Mouse (Mus musculus) liver, adult (tissue): ENCODE data around the gene Gm9903.

Experiments used
- GATA4 ChIP-seq: IDR thresholded peaks from 2 replicates; pipeline ENCODE4 v1.6.1; 2014; ENCODE audit warnings: mild to moderate bottlenecking, low read length; ENCODE audit not compliant: insufficient replicate concordance

The Gm9903 gene

DNA sequence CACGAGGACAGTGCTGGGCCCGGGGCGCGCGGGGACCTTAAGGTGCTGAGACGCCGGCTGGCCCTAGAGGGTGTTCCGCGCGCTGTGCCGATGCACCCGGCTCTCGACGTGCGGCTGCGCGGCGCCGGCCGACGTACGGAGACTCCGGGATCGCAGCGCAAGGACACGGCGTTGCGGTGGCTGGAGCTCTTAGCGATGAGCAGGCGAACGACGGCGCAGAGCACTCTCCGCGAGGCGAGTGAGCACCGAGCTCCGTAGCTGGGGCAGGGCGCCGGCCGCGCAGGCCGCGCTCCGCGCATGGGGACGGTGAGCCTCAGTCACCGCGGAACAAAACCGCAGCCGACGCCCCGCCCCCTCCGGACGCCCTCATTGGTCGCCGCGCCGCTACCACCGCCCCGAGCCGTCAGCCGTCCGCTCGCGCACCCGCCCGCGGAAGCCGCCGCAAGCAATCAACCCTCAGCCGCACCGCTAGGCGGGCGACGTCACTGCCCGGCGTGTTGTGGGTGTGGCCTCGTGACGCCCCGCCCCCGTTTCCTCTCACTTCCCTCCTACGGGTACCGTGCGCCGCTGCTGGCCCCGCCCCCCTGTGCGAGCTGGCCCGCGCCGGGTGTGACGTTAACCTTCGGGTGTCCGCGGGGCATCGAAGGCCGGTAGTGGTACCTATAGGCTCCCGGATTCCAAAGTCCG lies at the start of gene Gm9903, which contains the start of gene Fam53a:
Gene Gm9903, plus strand, starts transcription at position 625 of the 687 bp plus-strand sequence.
Gene Fam53a, minus strand, starts transcription at position 335 of the 687 bp plus-strand sequence.
- no peak; the same call in 1 of the 2 replicates for TF ChIP-seq GATA4

- peak; percentile 71; the same call in 1 of the 2 replicates for TF ChIP-seq GATA4
Observed at GRCm38 (mm10) chr5:33580336-33580735, 49.4 kb upstream of the Gm9903 start.

DNA sequence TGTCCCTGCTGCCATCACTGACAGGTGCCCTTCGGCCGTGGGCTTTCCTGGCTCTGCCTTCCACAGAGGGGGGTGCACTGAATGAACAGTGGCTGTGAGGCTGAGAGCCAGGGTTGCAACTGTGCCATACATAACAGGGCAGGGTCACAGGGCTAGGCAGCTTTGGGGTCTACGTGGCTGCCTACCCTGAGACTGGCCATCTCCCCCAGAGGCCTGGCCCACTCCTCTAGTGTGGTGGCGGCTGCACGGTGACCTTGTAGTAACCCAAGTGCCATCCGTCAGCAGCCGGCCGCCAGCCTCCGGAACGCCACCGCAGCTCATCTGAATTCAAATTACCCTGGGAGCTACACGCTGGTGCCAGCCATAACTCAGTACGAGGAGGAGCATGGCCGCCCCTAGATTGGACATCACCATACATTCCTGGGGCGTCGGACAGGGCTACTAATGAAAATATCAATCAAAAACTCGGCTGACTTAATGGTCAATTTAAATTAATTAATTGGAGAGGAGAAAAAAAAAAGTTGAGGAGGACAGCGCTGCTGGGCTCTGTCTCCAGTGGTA lies 42.1 kb upstream of the Gm9903 start:
- TF ChIP-seq GATA4 = no peak

GRCm38 (mm10) chr5:33588066-33588465 lies 41.7 kb upstream of the Gm9903 start:
- no peak for TF ChIP-seq GATA4

GRCm38 (mm10) chr5:33589221-33589888 lies 40.4 kb upstream of the Gm9903 start:
- TF ChIP-seq GATA4 = no peak

DNA sequence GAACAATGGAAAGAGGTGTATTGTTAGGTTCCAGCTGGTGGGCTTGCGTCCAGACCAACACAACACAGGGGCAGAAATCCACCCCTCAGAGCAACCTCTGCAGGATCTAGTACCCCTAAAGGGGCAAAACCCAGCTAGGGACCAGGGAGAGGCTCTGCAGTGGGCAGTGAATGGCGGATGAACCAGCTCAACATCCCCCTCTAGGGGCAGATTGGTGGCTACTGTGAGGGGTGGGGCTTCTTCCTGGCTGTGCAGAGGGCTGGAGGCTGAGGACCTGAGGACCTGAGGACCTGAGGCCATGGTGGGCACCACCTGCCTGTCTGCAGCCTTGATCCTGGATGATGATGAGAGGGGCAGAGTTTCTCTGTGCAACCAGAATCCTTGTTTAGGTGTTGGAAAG lies 36.1 kb upstream of the Gm9903 start:
- no peak for TF ChIP-seq GATA4

DNA sequence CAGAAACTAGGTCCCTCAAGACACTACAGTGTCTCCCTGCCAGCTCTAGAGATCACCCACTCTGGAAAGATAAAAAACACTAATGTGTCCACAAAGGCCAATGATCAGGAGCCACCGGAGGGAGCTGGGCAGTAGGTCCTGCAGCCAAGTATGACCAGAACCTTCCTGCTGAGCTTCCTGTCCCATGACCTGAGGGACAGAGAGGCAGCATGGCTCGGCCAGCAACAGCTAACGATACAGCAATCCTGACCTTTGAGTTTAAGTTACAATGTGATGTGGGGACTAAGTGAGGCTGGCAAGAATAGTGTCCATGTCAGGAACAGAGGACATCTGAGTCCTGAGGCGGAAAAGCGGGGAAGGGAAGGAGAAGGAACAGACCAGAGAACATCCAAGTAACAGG lies 24.4 kb upstream of the Gm9903 start:
- TF ChIP-seq GATA4 = 0 out of 2 replicates have a peak, but pooled peaks have one; percentile 21

DNA sequence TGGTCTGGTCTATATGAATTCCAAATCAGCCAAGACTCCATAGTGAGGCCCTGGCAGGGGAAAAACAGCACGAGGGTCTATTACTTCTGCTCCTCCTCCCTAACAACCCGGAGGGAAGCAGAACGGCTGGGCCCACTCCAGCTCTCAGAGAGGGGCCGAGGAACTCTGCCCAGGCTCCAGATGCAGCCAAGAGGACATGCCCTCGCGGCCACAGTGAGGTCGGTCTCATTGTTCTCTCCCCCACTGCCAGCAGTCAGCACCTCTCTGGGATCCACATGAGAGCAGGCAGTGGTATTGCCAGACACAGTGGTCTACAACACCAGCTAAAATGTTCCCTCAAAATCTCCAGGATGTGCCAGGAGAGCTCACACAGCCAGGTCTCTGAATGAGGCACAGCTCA lies 23.1 kb upstream of the Gm9903 start:
- TF ChIP-seq GATA4 = no peak

- no peak for TF ChIP-seq GATA4
Observed at GRCm38 (mm10) chr5:33607434-33607833, 22.3 kb upstream of the Gm9903 start.

GRCm38 (mm10) chr5:33609226-33609625 lies 20.5 kb upstream of the Gm9903 start:
- TF ChIP-seq GATA4 = no peak

GRCm38 (mm10) chr5:33611795-33612194 lies 17.9 kb upstream of the Gm9903 start:
- TF ChIP-seq GATA4 = no peak

- TF ChIP-seq GATA4 = no peak
Observed at GRCm38 (mm10) chr5:33614391-33614790, 15.3 kb upstream of the Gm9903 start.

GRCm38 (mm10) chr5:33622671-33623070 lies 7.1 kb upstream of the Gm9903 start:
- no peak for TF ChIP-seq GATA4

DNA sequence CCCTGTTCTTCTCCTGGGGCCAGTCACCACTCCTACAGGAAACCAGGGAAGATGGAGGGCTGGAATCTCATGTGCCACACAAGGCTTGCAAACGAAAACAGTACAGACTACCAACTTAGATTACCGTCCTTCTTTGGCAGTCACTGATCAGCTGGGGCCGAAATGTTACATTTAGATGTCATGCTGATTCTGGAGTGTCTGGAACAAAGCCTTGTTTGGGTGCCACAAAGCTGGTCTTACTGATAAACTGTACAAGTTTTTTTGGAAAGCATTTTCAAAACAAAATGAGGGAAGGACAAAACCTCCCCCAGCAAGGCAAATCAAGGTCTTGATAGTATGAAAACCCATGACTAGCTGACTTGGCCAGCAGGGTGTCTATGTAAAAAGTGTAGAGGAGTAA lies 6.0 kb upstream of the Gm9903 start:
- TF ChIP-seq GATA4 = no peak

GRCm38 (mm10) chr5:33627968-33628367 lies 1.8 kb upstream of the Gm9903 start:
- no peak for TF ChIP-seq GATA4

DNA sequence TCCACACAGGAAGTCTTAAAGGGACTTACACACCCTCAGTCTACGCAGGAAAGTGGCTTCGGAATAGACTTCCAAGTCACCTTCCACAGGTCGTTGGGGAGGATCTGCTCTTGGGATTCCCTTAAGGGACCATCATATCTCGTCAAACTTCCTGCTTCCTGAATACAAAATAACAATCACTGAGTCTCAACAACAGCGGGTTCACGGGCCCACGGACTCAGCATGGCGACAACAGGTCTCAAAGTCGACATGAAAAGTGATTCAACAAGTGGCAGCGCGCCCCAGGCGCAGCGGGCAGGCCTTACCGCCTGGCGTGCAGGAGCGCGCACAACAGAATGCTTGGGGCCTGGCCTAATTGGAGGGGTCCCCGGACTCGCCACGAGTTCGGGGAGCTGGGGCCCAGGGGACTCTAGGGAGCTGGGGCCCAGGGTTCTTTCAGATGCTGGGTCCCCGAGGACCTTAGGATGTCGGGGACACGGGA lies 865 bp upstream of the Gm9903 start:
- TF ChIP-seq GATA4 = no peak
